ENCODE assay signal across 9 mouse cellular contexts in the genomic region with DNA sequence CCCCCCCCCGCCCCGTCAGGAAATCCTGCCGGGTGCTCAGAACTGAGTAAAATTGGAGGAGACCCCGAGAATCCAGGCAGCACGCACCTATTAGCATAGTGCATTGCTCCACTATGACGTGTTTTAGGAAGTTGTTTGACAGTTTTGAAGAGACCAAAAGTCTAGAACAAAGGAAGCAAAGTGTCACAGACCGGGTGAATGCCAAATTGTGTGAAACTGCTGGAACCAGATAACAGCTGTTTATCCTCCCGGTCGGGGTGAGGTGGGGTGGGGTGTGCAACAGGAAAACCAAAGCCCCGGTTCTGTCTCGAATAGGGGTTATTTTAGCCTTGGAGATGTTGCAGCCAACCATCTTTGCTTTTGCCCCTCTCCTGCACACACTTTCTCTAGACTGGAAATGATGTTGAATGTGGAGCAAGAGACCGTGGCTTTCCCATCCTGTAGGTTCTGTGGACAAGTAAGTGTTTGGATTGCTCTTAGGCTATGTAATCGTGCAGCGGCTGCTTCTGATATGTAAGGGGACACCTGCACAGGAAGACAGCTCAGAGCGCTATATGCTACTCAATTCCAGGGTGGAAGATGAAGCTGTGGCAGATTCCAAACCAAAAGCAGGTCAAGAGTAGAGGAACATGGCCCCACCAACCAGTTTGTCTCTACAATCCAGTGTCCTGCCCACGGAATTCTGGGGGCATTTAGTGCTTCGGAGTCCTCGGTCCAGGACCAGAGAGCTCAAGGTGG. TPM values are rescaled to one million over a fixed set of nuclear protein-coding genes. Genes with fewer than 3 reads are reported as not detected.
DNase-seq lines count a peak whose midpoint lies in the region; ATAC-seq lines count a peak whose summit lies in the region.
"Had no signal": no experiment of that assay in that cellular context is flagged by ENCODE, and none has a peak within 500 bp of the region (broad histone marks: within the 10 kb centered on the region; RNA-seq: fewer than 3 reads in every experiment).

No protein-coding gene starts in this region.

- H3K4me3 ChIP-seq in heart, embryonic 13.5 days, result peak overlapping the region; percentile 46
- H3K4me3 ChIP-seq in hindbrain, embryonic 13.5 days, result peak overlapping the region; percentile 44

- no peak for DNase-seq in heart, adult 9 months (ENCODE audit: low spot score in 2 of 2)
- no peak for DNase-seq in embryo, embryonic 10.5 days (ENCODE audit: low spot score)
- no peak for DNase-seq in cerebellum, postnatal 25 days
- no peak for DNase-seq in thymus, postnatal 36 days

- peak overlapping the region; percentile 72 for H3K4me2 ChIP-seq in heart, embryonic 13.5 days
- peak overlapping the region; percentile 77 for H3K4me2 ChIP-seq in hindbrain, embryonic 13.5 days

- no peak overlapping the region for H3K9ac ChIP-seq in heart, embryonic 13.5 days
- no peak overlapping the region for H3K9ac ChIP-seq in hindbrain, embryonic 13.5 days

- ATAC-seq in heart, embryonic 13.5 days (ENCODE audit: extremely low read depth, insufficient number of reproducible peaks, low FRiP score, low TSS enrichment), result no peak
- ATAC-seq in common myeloid progenitor, adult 5-6 weeks (replicated peaks; ENCODE audit: low read depth, poor library complexity, severe bottlenecking), result peak; percentile 71
- no peak for ATAC-seq in hindbrain, embryonic 13.5 days (ENCODE audit: low FRiP score)
- ATAC-seq in megakaryocyte progenitor cell, adult 5-6 weeks (replicated peaks; ENCODE audit: poor library complexity), result peak; percentile 42

- H3K27me3 ChIP-seq in heart, embryonic 13.5 days (replicated peaks), result peaks cover 73% of the 10 kb centered on the region
- H3K27me3 ChIP-seq in hindbrain, embryonic 13.5 days, result peaks cover 71% of the 10 kb centered on the region

- WGBS in heart, embryonic 13.5 days, result 3% methylated on average over 18 of the region's 18 CpGs
- WGBS in hindbrain, embryonic 13.5 days, result 2% methylated on average over 18 of the region's 18 CpGs

- no peaks in the 10 kb centered on the region for H3K9me3 ChIP-seq in heart, embryonic 13.5 days
- no peaks in the 10 kb centered on the region for H3K9me3 ChIP-seq in hindbrain, embryonic 13.5 days

- H3K27ac ChIP-seq in heart, embryonic 13.5 days (replicated peaks), result no peak overlapping the region
- H3K27ac ChIP-seq in hindbrain, embryonic 13.5 days, result no peak overlapping the region

- H3K4me1 ChIP-seq in heart, embryonic 13.5 days, result peaks cover 28% of the 10 kb centered on the region
- peaks cover 65% of the 10 kb centered on the region for H3K4me1 ChIP-seq in hindbrain, embryonic 13.5 days (replicated peaks)

- no peaks in the 10 kb centered on the region for H3K36me3 ChIP-seq in heart, embryonic 13.5 days
- H3K36me3 ChIP-seq in hindbrain, embryonic 13.5 days, result no peaks in the 10 kb centered on the region

RNA-seq across cellular contexts. Expression of a gene that starts 0.9 kb away (rescaled TPM):
- polyA plus RNA-seq in heart, embryonic 13.5 days (2015; fragmentation: Nextera tagmentation; extraction: Ambion mirVana), result 0.14 and 0.17 TPM in 2 replicates
- 3.8 and 4.1 TPM in 2 replicates for total RNA-seq in common myeloid progenitor, adult 5-6 weeks (2017)
- 64.6 and 91.3 TPM in 2 replicates for polyA plus RNA-seq in hindbrain, embryonic 13.5 days (2015; fragmentation: Nextera tagmentation; extraction: Ambion mirVana)
- 0.07 and 0.32 TPM in 2 replicates for total RNA-seq in megakaryocyte progenitor cell, adult 5-6 weeks (2015)
- total RNA-seq in megakaryocyte progenitor cell, adult 5-6 weeks (2017), result 0.10 TPM in 1 of 2 replicates, not detected in the other
- total RNA-seq: gastrocnemius, adult 8-10 months had no signal

RNA-seq across cellular contexts. Expression of a gene that starts 32.3 kb away (rescaled TPM):
- 7.4 and 8.8 TPM in 2 replicates for polyA plus RNA-seq in heart, embryonic 13.5 days (2015; fragmentation: Nextera tagmentation; extraction: Ambion mirVana)
- 1.3 and 1.4 TPM in 2 replicates for total RNA-seq in common myeloid progenitor, adult 5-6 weeks (2017)
- polyA plus RNA-seq in hindbrain, embryonic 13.5 days (2015; fragmentation: Nextera tagmentation; extraction: Ambion mirVana), result 5.7 and 6.5 TPM in 2 replicates
- 0.17 and 0.86 TPM in 2 replicates for total RNA-seq in megakaryocyte progenitor cell, adult 5-6 weeks (2015)
- total RNA-seq in megakaryocyte progenitor cell, adult 5-6 weeks (2017), result 0.30 TPM in 1 of 2 replicates, not detected in the other

RNA-seq across cellular contexts. Expression of a gene that starts 55.1 kb away (rescaled TPM):
- polyA plus RNA-seq in heart, embryonic 13.5 days (2015; fragmentation: Nextera tagmentation; extraction: Ambion mirVana), result 14.3 and 14.7 TPM in 2 replicates
- total RNA-seq in common myeloid progenitor, adult 5-6 weeks (2017), result 37.0 and 38.1 TPM in 2 replicates
- 35.4 and 39.2 TPM in 2 replicates for polyA plus RNA-seq in hindbrain, embryonic 13.5 days (2015; fragmentation: Nextera tagmentation; extraction: Ambion mirVana)
- total RNA-seq in megakaryocyte progenitor cell, adult 5-6 weeks (2015), result 14.8 and 18.3 TPM in 2 replicates
- total RNA-seq in megakaryocyte progenitor cell, adult 5-6 weeks (2017), result 21.9 and 40.8 TPM in 2 replicates

Comparison
In these comparisons a context has a peak if more than half of its experiments do, and no peak if none do; other contexts are left out.
1. ATAC-seq: peak in common myeloid progenitor, adult 5-6 weeks (single experiment) and megakaryocyte progenitor cell, adult 5-6 weeks (single experiment); none in heart, embryonic 13.5 days (single experiment) and hindbrain, embryonic 13.5 days (single experiment).